Mouse (Mus musculus) heart, embryonic 13.5 days (tissue): ENCODE data around the gene Elmod3. TPM values are rescaled to one million over a fixed set of nuclear protein-coding genes. Genes with fewer than 3 reads are reported as not detected.

Experiments used
- ATAC-seq: fragments of 200-750 bp; cut with Nextera tagmentation; 2 replicates; pipeline ENCODE4 v1.8.0; 2017; ENCODE audit warnings: moderate TSS enrichment; ENCODE audit not compliant: insufficient number of reproducible peaks, low FRiP score, low TSS enrichment; ENCODE audit errors: extremely low read depth
- H3K27ac ChIP-seq: fragments of 300-500 bp; sonication (generic); replicated peaks from 2 replicates; pipeline ENCODE4 v1.5.1; 2015; ENCODE audit warnings: moderate library complexity, mild to moderate bottlenecking, inconsistent platforms
- H3K27me3 ChIP-seq: fragments of 300-500 bp; sonication (generic); replicated peaks from 2 replicates; pipeline ENCODE4 v1.6.1; 2015; ENCODE audit warnings: mild to moderate bottlenecking, inconsistent platforms
- H3K36me3 ChIP-seq: fragments of 300-500 bp; sonication (generic); 2 replicates; pipeline ENCODE4 v1.6.1; 2015; ENCODE audit warnings: mild to moderate bottlenecking, inconsistent platforms
- H3K4me1 ChIP-seq: fragments of 300-500 bp; sonication (generic); 2 replicates; pipeline ENCODE4 v1.6.1; 2015; ENCODE audit warnings: inconsistent platforms
- H3K4me2 ChIP-seq: fragments of 300-500 bp; sonication (generic); 2 replicates; pipeline ENCODE4 v1.6.1; 2015; ENCODE audit warnings: inconsistent platforms, mild to moderate bottlenecking, moderate library complexity
- H3K4me3 ChIP-seq: fragments of 300-500 bp; sonication (generic); 2 replicates; pipeline ENCODE4 v1.5.1; 2015; ENCODE audit warnings: moderate library complexity, mild to moderate bottlenecking, inconsistent platforms
- H3K9ac ChIP-seq: fragments of 300-500 bp; sonication (generic); 2 replicates; pipeline ENCODE4 v1.6.1; 2015; ENCODE audit warnings: inconsistent platforms, mild to moderate bottlenecking, moderate library complexity
- H3K9me3 ChIP-seq: fragments of 300-500 bp; sonication (generic); 2 replicates; pipeline ENCODE4 v1.6.1; 2016; ENCODE audit warnings: inconsistent platforms
- WGBS: fragments of 180-500 bp; shearing (Covaris S2); methylation state at CpG from one replicate; pipeline ENCODE4 v1.1.7; 2015; ENCODE audit warnings: mixed read lengths; 5-methylcytosine and 5-hydroxymethylcytosine counted together
- polyA plus RNA-seq: library from polyadenylated mRNA; unstranded; fragments of >200 nt; fragmentation: Nextera tagmentation; extraction: Ambion mirVana; gene quantifications from 2 replicates; pipeline ENCODE4 v1.2.1, GENCODE M21; 2015

Gene Elmod3
- polyA plus RNA-seq, 1 experiment from 2014 or later = 10.6 TPM

DNA sequence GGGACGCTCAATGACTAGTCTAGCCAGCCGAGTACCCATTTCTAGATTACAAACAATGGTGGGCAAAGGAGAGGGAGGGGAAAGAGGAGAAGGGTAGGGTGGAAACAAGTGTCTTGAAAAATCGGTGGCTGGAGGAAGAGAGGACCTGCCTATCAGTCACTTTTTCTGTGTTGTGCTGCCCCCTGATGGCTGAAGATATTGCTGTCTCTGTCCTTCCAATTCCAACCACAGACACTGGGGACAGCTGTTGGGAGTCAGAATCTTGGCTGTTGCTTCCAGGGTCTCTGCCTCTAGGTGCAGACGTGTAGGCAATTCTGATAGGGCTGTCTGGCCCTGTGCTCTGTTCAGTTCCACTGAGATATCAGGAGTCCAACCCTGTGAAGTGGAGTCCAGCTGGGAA is 32.2 kb downstream of the Elmod3 start:
- peaks cover 19% of the 10 kb centered on the region for H3K4me1 ChIP-seq
- no peaks in the 10 kb centered on the region for H3K27me3 ChIP-seq
- peaks cover 22% of the 10 kb centered on the region for H3K36me3 ChIP-seq
- peak; percentile 45; the same call in 1 of the 2 replicates for ATAC-seq
- H3K4me2 ChIP-seq = peak overlapping the region; percentile 30; the same call in 1 of the 2 replicates
- 0 out of 2 replicates have a peak overlapping the region, but pooled peaks have one; percentile 26 for H3K9ac ChIP-seq
- H3K27ac ChIP-seq = no peak overlapping the region
- 8% methylated on average over 4 of the region's 4 CpGs for WGBS
- H3K4me3 ChIP-seq = no peak overlapping the region
- H3K9me3 ChIP-seq = no peaks in the 10 kb centered on the region

DNA sequence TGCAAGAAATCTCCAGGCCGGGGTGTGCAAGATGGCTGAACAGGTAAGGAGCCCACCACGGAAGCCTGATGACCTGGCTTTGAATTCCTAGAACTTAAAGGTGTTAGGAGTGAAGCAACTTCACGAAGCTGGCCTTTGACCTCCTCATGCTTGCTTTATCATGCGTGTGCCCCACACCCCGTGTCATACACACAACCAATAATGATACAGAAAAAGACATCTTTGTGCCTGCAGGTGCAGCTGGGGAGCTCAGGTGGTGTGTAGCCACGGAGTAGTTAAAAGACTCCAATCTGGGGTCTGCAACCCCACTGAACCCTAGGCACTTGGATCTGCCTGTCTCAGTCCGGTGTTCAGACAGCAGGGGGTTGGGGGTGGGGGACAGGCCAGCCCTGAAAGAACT is 32.7 kb downstream of the Elmod3 start:
- Histone ChIP-seq H3K4me3 (no peak overlapping the region), H3K36me3 (peaks cover 20% of the 10 kb centered on the region), H3K9ac (no peak overlapping the region), H3K4me1 (peaks cover 19% of the 10 kb centered on the region), H3K9me3 (no peaks in the 10 kb centered on the region), H3K27ac (no peak overlapping the region), H3K4me2 (peak overlapping the region; percentile 30; the same call in 1 of the 2 replicates), H3K27me3 (no peaks in the 10 kb centered on the region)
- 72% methylated on average over 7 of the region's 7 CpGs for WGBS
- no peak for ATAC-seq

DNA sequence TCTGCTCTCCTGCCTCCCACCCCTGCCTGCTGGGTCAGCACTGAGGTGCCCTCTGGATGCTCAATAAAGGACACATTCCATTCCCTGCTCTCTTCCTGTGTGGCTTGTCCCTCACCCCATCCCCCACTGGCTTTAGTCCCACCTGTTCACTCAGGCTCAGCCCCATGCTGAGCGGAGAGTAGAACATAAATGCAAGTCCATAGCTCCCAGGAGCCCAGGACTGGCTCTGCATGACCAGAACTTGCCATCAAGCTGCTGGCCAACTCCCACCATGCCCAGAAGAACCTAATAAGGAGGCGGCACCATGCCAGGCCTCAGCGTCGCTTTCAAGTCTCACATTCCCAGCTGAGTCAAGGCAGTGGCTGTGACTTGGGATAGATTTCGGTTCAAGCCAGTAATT is 35.3 kb downstream of the Elmod3 start:
- Histone ChIP-seq H3K27ac (no peak overlapping the region), H3K9ac (no peak overlapping the region; the same call in 1 of the 2 replicates), H3K36me3 (peaks cover 5% of the 10 kb centered on the region), H3K4me1 (peaks cover 19% of the 10 kb centered on the region), H3K4me2 (no peak overlapping the region), H3K27me3 (no peaks in the 10 kb centered on the region), H3K9me3 (no peaks in the 10 kb centered on the region), H3K4me3 (no peak overlapping the region)
- no peak for ATAC-seq
- 78% methylated on average over 5 of the region's 5 CpGs for WGBS

DNA sequence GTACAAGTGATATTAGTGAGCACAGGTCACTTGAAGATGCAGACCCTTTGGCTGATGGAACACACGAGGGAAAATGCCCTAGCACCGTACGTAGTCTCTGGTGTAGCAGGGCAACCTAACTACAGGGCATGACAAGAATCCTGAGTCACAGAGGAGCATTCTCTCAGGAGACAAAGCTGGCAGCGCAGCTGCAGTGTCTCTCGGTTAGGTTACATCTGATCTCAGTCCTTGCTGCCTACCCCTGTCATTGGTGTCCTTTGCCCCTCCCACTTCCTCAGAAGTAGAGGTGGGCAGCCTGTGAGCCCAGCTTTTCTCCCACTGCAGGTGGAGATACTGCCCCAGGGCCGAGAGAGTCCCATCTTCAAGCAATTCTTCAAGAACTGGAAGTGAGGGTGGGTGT is 35.7 kb downstream of the Elmod3 start:
- WGBS = 50% methylated on average over 6 of the region's 6 CpGs
- H3K4me3 ChIP-seq = no peak overlapping the region
- no peaks in the 10 kb centered on the region for H3K27me3 ChIP-seq
- H3K9me3 ChIP-seq = no peaks in the 10 kb centered on the region
- H3K9ac ChIP-seq = no peak overlapping the region; the same call in 1 of the 2 replicates
- no peak overlapping the region for H3K27ac ChIP-seq
- H3K4me1 ChIP-seq = peaks cover 19% of the 10 kb centered on the region
- H3K36me3 ChIP-seq = 0 out of 2 replicates have a peak, but pooled peaks cover under 1% of the 10 kb centered on the region
- no peak for ATAC-seq
- H3K4me2 ChIP-seq = no peak overlapping the region

DNA sequence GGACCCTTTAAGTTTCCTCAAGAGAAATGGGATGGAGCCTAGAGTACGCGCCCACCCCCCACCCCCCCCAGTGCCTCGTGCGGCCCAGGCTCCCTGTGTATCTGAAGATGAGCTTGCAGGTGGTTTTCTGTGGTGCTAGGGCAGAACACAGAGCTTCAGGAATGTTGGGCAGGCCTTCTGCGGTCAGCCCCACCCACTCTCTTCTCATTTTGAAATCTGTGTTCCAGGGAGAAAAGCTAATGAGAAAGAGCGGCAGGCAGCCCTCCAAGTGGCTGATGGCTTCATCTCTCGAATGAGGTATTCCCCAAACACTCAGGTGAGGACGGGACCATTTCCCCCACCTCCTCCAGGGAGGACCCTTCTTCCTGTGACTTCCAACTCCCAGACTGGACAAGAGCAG is 37.4 kb downstream of the Elmod3 start:
- no peak for ATAC-seq
- H3K4me3 ChIP-seq = no peak overlapping the region
- H3K9me3 ChIP-seq = no peaks in the 10 kb centered on the region

DNA sequence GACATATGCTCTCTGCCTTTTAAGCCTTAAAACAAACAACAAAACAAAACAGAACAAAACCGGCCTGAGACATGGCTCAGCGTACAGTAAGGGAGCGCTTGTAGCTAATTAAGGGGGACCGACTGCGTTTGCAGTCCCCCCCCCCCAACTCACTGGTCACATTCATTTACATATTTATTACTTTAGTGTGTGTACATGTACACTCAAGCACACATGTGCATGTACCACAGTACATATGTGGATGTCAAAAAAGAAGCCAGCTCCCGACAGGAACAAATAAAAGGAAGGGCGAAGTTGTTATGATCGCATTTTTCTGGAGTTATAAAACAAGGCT is 45.2 kb downstream of the Elmod3 start:
- Histone ChIP-seq H3K9ac (peak overlapping the region; percentile 80), H3K27ac (peak overlapping the region; percentile 84), H3K4me2 (peak overlapping the region; percentile 72), H3K27me3 (no peaks in the 10 kb centered on the region), H3K4me1 (peaks cover 18% of the 10 kb centered on the region), H3K4me3 (peak overlapping the region; percentile 51), H3K36me3 (no peaks in the 10 kb centered on the region), H3K9me3 (no peaks in the 10 kb centered on the region)
- ATAC-seq = no peak
- 18% methylated on average over 8 of the region's 8 CpGs for WGBS

More for the DNA sequence above, 37.4 kb downstream of the Elmod3 start:
- no peak overlapping the region for H3K9ac ChIP-seq
- no peak overlapping the region for H3K4me2 ChIP-seq
- no peaks in the 10 kb centered on the region for H3K27me3 ChIP-seq
- H3K27ac ChIP-seq = no peak overlapping the region
- H3K4me1 ChIP-seq = peaks cover 17% of the 10 kb centered on the region
- no peaks in the 10 kb centered on the region for H3K36me3 ChIP-seq
- WGBS = 77% methylated on average over 8 of the region's 8 CpGs

DNA sequence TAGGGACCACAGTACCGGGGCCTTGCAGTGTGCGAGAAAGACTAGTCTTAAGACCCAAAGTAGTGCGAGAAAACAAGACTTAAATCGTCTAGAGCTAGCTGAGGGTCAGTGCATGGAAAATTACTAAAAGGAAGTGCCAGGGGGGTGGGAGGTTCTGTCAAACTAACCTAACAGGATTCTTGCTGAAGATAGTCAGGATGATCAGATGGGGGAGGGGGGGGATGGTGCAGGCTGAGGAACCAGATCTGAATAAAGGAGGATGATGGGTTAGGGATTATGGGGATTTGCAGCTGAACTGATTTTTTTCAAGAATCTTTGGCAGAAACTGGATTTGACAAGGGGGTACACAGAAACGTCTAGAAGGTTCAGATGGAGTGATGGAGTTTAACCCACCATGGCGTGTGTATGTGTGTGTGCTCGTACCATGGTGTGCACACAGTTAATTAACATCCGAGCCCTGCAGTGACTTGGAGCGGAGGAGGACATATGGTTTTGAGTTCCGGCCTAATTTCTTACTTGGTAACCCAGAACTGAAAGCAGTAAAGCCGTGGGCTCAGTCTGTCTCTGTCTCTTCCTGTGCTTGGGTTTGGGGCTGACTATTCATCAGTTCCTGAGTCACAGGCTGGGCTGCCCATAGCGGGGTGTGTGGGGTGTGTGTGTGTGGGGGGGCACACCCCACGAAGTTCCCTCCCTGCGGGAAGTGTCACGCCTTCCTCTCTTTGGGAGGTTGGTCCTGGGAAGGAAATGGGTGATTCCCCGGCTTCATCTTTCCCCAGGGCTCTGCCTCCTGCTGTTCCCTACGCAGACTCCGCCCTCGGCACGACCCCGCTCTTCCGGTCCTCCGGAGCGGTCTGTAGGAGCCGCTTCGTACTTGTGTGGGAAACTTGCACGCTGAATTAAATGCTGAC is 45.8 kb downstream of the Elmod3 start:
- Histone ChIP-seq H3K9me3 (no peaks in the 10 kb centered on the region), H3K4me3 (peak overlapping the region; percentile 51), H3K4me1 (peaks cover 18% of the 10 kb centered on the region), H3K36me3 (peaks cover under 1% of the 10 kb centered on the region; the same call in 1 of the 2 replicates), H3K27ac (peak overlapping the region; percentile 84), H3K27me3 (no peaks in the 10 kb centered on the region), H3K4me2 (peak overlapping the region; percentile 72), H3K9ac (peak overlapping the region; percentile 80)
- peak; percentile 56; the same call in 1 of the 2 replicates for ATAC-seq
- WGBS = 18% methylated on average over 27 of the region's 27 CpGs

DNA sequence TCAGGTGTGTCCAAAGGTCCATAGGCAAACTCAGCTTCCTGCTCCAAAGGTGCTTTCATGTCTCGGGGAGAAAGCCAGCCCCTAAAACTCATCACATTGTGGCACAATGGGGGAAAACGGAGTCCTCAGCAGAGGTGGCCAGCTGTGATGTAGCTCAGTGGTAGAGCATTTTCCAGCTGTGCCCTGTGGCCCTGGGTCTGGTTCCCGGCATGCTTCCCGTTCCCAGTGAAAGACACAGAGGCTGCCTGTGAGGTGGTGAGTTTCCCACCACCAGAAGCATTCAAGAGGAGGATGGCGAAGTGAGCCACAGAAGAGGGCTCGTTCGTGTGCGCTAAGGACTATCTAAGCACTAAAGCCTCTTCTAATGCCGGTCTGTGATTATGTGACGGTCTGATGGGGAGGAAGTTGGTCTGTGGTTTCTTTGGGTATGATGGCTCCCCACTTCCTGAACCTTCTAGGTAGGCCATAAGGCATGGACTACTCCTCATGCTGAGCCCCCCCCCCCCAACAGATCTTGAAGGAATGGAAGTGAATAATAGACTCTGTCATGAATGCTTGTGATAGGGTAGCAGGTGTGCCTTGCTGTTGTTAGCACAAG is 47.6 kb downstream of the Elmod3 start:
- Histone ChIP-seq H3K9ac (no peak overlapping the region), H3K4me2 (no peak overlapping the region), H3K27me3 (no peaks in the 10 kb centered on the region), H3K36me3 (peaks cover 7% of the 10 kb centered on the region; the same call in 1 of the 2 replicates), H3K4me3 (no peak overlapping the region), H3K27ac (no peak overlapping the region), H3K9me3 (no peaks in the 10 kb centered on the region), H3K4me1 (peaks cover 18% of the 10 kb centered on the region)
- WGBS = 75% methylated on average over 10 of the region's 10 CpGs
- no peak for ATAC-seq

DNA sequence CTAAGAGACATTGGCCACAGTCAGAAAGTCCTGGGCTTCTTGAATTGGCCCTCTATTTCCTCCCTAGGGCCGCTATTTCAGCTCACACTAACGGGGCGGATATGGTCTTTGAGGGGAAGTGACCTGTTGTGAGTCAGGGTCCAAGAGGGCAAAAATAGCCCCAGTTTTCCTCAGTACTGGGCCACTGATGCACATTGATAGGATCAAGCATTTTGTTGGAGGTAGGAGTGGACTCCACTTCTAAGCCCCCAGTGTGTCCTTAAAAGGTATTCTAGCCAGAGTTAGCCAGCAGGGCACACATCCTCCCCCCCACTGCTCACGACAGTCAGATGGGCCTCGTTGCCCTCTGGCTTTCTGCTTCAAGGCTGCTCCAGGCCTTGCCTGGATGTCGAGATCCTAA is 48.2 kb downstream of the Elmod3 start:
- no peak overlapping the region for H3K4me2 ChIP-seq
- H3K27ac ChIP-seq = no peak overlapping the region
- no peak overlapping the region for H3K4me3 ChIP-seq
- 51% methylated on average over 6 of the region's 6 CpGs for WGBS
- H3K27me3 ChIP-seq = no peaks in the 10 kb centered on the region
- H3K36me3 ChIP-seq = peaks cover 7% of the 10 kb centered on the region; the same call in 1 of the 2 replicates
- H3K9me3 ChIP-seq = no peaks in the 10 kb centered on the region
- no peak for ATAC-seq
- no peak overlapping the region for H3K9ac ChIP-seq
- peaks cover 20% of the 10 kb centered on the region for H3K4me1 ChIP-seq

DNA sequence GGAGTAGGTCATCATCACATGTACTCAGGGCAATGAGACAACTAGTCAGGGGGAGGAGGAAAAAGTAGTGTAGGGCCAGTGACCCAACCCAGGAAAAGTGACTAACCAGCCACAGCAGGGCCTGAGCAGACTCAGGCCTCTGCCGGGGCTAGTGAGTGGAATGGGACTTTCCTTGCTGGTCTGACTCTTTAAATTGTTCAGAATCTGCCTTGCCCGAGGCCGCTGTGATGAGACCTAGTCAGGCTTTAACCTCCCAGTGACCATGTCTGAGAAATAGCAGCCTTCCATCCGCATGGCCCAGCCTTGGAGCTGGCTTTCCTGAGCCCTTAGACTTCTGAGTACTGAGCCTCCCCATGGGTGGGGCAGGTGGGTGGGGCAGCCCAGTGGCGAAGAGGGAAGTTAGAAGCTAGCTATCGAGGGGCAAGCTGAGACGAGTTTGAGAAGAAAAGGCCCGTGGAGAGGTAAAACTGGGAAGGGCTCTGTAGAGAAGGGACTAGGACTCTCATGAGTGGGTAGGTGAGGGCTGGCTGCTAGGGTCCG is 49.1 kb downstream of the Elmod3 start:
- 59% methylated on average over 9 of the region's 9 CpGs for WGBS
- Histone ChIP-seq H3K27me3 (no peaks in the 10 kb centered on the region), H3K27ac (no peak overlapping the region), H3K9me3 (no peaks in the 10 kb centered on the region), H3K4me3 (no peak overlapping the region), H3K4me1 (peaks cover 27% of the 10 kb centered on the region), H3K4me2 (no peak overlapping the region), H3K36me3 (peaks cover 7% of the 10 kb centered on the region; the same call in 1 of the 2 replicates), H3K9ac (no peak overlapping the region)
- ATAC-seq = no peak

DNA sequence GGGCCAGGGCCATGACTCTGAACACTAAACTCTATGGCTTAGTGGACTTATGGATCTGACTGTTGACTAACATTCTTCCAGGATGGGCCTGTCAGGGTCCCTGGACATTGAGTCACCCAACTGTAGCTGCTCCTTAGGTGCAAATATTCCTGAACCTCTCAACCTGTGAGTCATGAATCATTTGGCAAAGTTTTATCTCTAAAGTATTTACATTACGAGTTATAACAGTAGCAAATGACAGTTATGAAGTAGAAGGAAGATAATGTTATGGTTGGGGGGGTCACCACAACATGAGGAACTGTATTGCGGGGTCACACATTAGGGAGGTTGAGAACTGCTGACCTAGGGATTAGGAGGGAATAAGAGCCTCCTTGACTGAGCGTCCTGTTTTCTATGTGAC is 50.4 kb downstream of the Elmod3 start:
- H3K9ac ChIP-seq = no peak overlapping the region
- no peaks in the 10 kb centered on the region for H3K9me3 ChIP-seq
- H3K36me3 ChIP-seq = peaks cover 7% of the 10 kb centered on the region; the same call in 1 of the 2 replicates
- 74% methylated on average over 3 of the region's 3 CpGs for WGBS
- H3K4me3 ChIP-seq = no peak overlapping the region
- H3K27ac ChIP-seq = no peak overlapping the region
- H3K4me2 ChIP-seq = no peak overlapping the region
- peaks cover 22% of the 10 kb centered on the region for H3K4me1 ChIP-seq
- H3K27me3 ChIP-seq = no peaks in the 10 kb centered on the region
- no peak for ATAC-seq
